Mouse (Mus musculus): ENCODE measurements around the gene Map3k20.

DNA sequence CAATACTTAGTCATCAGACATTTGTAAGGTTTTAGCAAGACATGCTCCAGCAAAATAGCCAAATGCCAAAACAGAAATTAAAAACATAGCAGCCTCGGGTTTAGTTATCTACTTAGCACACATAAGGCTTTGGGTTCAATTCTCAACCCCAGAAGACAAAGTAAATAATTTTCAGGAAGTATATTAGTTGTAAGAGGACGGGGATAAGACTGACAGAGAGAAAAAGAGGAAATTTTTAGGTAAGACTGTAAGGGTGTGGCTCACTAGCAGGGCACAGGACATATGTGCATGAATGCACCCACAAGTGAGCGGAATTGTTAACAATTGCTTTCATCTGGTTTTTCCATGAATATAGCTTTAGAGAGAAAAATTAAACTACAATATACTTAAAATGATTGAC is 158.5 kb downstream of the Map3k20 start:
- TF ChIP-seq CTCF (IDR thresholded peaks at IDR 0.05; ENCODE audit: insufficient read depth, low read length) (no peak), POLR2A (IDR thresholded peaks at IDR 0.05; ENCODE audit: borderline replicate concordance, extremely low read depth, low read depth, low read length) (no peak)

All from lung, adult 2 months (tissue).